Mouse (Mus musculus): Measurements from ENCODE around the gene Tram2.

DNA sequence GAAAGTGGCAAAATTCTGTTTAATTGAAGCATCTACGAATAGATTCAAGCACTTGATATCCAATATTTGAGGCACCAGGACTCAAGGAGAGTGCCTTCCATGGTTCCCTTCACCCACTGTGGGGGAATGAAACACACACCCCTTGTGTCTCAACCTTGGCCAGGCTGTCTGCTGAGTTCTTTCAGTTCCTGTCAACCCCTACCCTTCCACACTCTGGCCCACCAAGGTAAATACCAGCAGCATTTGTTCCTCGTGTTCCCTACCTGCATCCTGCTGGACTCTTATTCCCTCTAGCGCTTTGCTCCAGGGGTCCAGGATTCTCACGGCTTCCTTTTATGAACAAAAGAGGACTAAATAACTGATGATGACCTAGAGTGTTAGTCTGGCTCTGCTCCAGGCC lies 24.8 kb upstream of the Tram2 start:
- TF ChIP-seq POLR2A (IDR thresholded peaks at IDR 0.05; ENCODE audit: control insufficient read depth, low read depth, low read length): no peak
- TF ChIP-seq CTCF (IDR thresholded peaks at IDR 0.05; ENCODE audit: control insufficient read depth, insufficient read depth, insufficient replicate concordance, low read depth, low read length): no peak

Measured in testis, adult 2 months (tissue).